Mouse (Mus musculus) heart, postnatal 10 days (tissue): ENCODE data around the gene Olfr1436. TPM values are rescaled to one million over a fixed set of nuclear protein-coding genes. Genes with fewer than 3 reads are reported as not detected.
"Not testable (repeated sequence)": the region's sequence is repeated elsewhere in the genome, so short reads cannot be mapped to it uniquely, and the experiment has no call there.

ENCODE experiments used
- DNase-seq, 2 experiments: peaks; one replicate each; pipeline ENCODE4 v3.0.0; 2021
- intact Hi-C: fragments of 180-260 bp; cut with DNase I; formaldehyde crosslinking; loops from one replicate; pipeline ENCODE4 v1.15.1; 2025
- total RNA-seq, 2 experiments: library from RNA; stranded (reverse); gene quantifications; 2 replicates each; pipeline ENCODE4 v1.2.3; 2021

Gene Olfr1436
- not detected for total RNA-seq

DNA sequence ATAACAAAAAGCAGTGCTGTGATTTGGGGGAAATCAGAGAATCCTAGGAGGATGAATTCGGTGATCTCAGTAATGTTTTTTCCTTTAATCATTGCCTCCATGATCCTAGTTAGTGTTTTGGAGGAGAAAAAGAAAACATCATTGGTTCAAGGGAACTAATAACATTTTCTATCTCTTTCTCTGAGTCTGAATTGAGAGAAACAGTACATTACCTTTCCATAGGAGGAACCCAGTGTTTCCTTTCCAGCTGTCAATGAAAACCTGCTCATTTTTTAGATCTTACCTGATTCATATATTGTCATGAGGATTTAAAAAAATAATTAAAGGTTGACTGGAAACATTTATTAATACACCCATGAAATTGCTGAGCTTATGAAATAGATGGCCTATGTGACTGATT, at the start of gene Olfr1436:
Gene Olfr1436 (minus strand): TSS at position 101 of the 400 bp plus-strand sequence.
- intact Hi-C loops, DNase-seq: not testable (repeated sequence)

DNA sequence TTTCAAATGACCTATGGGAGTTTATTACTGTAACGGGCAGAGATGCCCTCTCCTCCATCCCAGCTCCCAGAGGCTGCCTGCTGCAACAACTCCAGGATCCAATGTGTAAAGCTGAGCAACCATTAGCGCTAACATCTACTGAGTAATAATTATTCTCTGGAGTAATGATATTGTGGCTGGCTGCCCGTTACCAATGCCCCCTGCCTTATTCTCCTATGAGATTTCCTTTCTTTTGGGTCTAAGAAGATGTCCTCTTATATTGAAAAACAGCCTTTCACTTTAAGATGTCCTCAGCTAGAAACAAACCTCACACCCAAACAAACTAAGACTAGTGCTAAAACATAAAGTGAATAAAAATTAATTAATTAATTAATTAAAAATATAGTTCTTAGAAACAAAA, 36.9 kb upstream of the Olfr1436 start, which contains the start of gene Olfr1438-ps1:
Gene Olfr1438-ps1 (minus strand): TSS at position 101 of the 400 bp plus-strand sequence.
- DNase-seq: no peak
- intact Hi-C loops: no loop called here

DNA sequence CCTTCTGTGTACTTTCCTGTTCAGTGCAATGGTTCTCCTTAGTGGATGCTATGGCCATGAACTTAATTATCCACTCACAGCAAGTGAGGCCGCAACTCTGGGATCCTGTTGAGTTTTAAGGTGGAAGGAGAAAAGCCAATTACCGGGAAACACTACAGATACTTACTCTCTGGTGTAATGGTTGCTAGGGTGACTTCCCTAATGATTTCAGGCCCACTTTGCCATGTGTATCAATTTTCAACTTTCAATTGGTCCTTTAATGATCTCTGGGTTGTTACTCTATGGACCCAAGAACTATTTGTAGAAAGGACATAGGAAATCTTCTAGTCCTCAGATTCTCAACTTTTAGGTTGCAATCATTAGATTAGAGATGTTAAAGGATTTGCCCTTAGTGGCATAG, 26.1 kb upstream of the Olfr1436 start, which contains the start of gene Olfr1437:
Gene Olfr1437 (minus strand): TSS at position 101 of the 400 bp plus-strand sequence.
- DNase-seq: no peak
- intact Hi-C loops: no loop called here

DNA sequence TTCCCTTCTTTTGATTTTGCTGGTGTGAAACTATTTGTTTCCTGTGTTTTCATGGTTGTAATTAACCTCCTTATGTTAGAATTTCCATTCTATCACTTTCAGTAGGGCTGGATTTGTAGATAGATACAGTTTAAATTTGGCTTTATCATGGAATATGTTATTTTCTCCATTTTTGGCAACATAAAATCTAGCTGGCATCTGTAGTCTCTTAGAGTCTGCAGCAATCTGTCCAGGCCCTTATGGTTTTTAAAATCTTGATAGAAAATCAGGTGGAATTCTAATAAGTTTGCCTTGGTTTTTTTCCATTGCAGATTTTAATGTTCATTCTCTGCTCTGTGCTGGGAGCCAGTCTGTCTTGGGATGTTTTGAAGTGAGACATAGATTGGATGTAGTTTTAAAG, 6.0 kb downstream of the Olfr1436 start:
- intact Hi-C loops: no loop called here
- DNase-seq: no peak

DNA sequence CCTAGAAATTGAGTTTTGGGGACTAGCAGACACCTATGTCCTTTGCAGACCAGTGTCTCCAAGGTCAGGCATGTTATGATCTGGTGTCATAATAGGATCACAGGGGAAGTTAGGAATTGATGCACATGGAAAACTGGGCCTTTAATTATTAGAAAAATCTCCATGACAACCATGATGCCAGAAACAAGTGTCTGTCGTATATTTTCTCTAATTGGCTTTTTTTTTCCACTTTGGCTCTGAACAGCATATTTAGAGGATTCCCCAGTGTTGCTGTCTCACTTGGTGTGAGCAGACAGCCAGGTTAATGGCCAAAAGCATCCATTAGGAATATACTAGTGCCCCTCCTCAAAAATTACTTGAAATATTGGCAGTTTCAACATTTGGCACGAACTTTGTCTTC, 19.4 kb downstream of the Olfr1436 start, which contains the start of gene Olfr1434:
Gene Olfr1434 (plus strand): TSS at position 301 of the 400 bp plus-strand sequence.
- DNase-seq: no peak
- intact Hi-C loops: no loop called here

DNA sequence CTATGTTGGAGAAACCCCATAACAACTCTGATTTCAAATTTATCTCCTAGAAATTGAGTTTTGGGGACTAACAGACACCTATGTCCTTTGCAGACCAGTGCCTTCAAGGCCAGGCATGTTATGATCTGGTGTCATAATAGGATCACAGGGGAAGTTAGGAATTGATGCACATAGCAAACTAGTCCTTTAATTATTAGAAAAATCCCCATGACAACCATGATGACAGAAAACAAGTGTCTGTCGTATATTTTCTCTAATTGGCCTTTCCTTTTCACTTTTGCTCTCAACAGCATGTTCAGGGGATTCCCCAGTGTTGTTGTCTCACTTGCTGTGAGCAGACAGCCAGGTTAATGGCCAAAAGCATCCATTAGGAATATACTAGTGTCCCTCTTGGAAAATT, 38.2 kb downstream of the Olfr1436 start, which contains the start of gene Olfr235:
Gene Olfr235 (plus strand): TSS at position 301 of the 400 bp plus-strand sequence.
- intact Hi-C loops: no loop called here

More for the DNA sequence above, 38.2 kb downstream of the Olfr1436 start, which contains the start of gene Olfr235:
- no peak for DNase-seq

Other genes with a start within 250 kb of the Olfr1436 start
- not detected for gene Olfr1424, start 236.4 kb downstream of the Olfr1436 start, total RNA-seq
- gene Olfr1425, start 221.4 kb downstream of the Olfr1436 start, total RNA-seq: not detected
- gene Olfr1426, start 207.1 kb downstream of the Olfr1436 start, total RNA-seq: not detected
- gene Olfr1427, start 195.8 kb downstream of the Olfr1436 start, total RNA-seq: not detected
- gene Olfr1428, start 183.2 kb downstream of the Olfr1436 start, total RNA-seq: not detected
- not detected for gene Olfr76, start 175.9 kb downstream of the Olfr1436 start, total RNA-seq
- not detected for gene Olfr1555-ps1, start 129.0 kb downstream of the Olfr1436 start, total RNA-seq
- not detected for gene Olfr1431, start 98.5 kb downstream of the Olfr1436 start, total RNA-seq
- gene Olfr1432, start 66.5 kb downstream of the Olfr1436 start, total RNA-seq: not detected
- not detected for gene Olfr262, start 57.5 kb downstream of the Olfr1436 start, total RNA-seq
- not detected for gene Olfr235, start 38.1 kb downstream of the Olfr1436 start, total RNA-seq
- gene Olfr1434, start 19.3 kb downstream of the Olfr1436 start, total RNA-seq: not detected
- not detected for gene Olfr1437, start 26.0 kb upstream of the Olfr1436 start, total RNA-seq
- gene Olfr1438-ps1, start 36.8 kb upstream of the Olfr1436 start, total RNA-seq: not detected
- gene Olfr1440, start 88.1 kb upstream of the Olfr1436 start, total RNA-seq: not detected
- gene Olfr1441, start 118.3 kb upstream of the Olfr1436 start, total RNA-seq: not detected
- not detected for gene Pfpl, start 128.8 kb upstream of the Olfr1436 start, total RNA-seq
- gene Mpeg1, start 161.6 kb upstream of the Olfr1436 start, total RNA-seq: 1 to 10 TPM; 4.8 to 5.3 TPM
- 10 to 100 TPM in 1 of 2 experiments, 1 to 10 TPM in 1; 9.6 to 10.7 TPM for gene Dtx4, start 202.3 kb upstream of the Olfr1436 start, total RNA-seq
- gene Fam111a, start 246.6 kb upstream of the Olfr1436 start, total RNA-seq: 10 to 100 TPM in 1 of 2 experiments, 1 to 10 TPM in 1; 9.8 to 12.1 TPM